Mouse (Mus musculus) left cerebral cortex, postnatal 36 days (tissue): Measurements from ENCODE around the gene Khdc3. TPM values are rescaled to one million over a fixed set of nuclear protein-coding genes. Genes with fewer than 3 reads are reported as not detected.
"Not testable (repeated sequence)": the region's sequence is repeated elsewhere in the genome, so short reads cannot be mapped to it uniquely, and the experiment has no call there.

ENCODE experiments used
- DNase-seq, 2 experiments: peaks; one replicate each; pipeline ENCODE4 v3.0.0; 2021 to 2022; ENCODE audit warnings: low spot score in 2 of 2, mixed read lengths in 1 of 2
- intact Hi-C: fragments of 180-260 bp; cut with DNase I; formaldehyde crosslinking; loops from one replicate; pipeline ENCODE4 v1.15.1; 2025
- total RNA-seq, 2 experiments: library from RNA; stranded (reverse); gene quantifications; 2 replicates each; pipeline ENCODE4 v1.2.3; 2021

Khdc3 gene
- total RNA-seq, 2 experiments from 2014 or later: 0.96 to 3.2 TPM

- DNase-seq: no peak
- intact Hi-C loops: loop anchor here (5.0 kb wide), 1 partner anchor 127 kb away; no protein-coding TSS in a partner anchor
These were observed 7.1 kb upstream of the Khdc3 start for GRCm38 (mm10) chr9:73094580-73094979.

GRCm38 (mm10) chr9:73097898-73098297 lies 3.7 kb upstream of the Khdc3 start:
- DNase-seq: no peak
- intact Hi-C loops: no loop called here

GRCm38 (mm10) chr9:73102181-73102580 lies 545 bp downstream of the Khdc3 start, which contains the start of gene Gm20509:
TSS of gene Gm20509 (plus strand) at chr9:73102470.
- DNase-seq: no peak
- intact Hi-C loops: no loop called here

GRCm38 (mm10) chr9:73103159-73103879 lies 1.7 kb downstream of the Khdc3 start:
- intact Hi-C loops: no loop called here
- no peak for DNase-seq

GRCm38 (mm10) chr9:73103880-73104198 lies 2.2 kb downstream of the Khdc3 start:
- intact Hi-C loops: no loop called here
- DNase-seq: no peak

GRCm38 (mm10) chr9:73105141-73105540 lies 3.5 kb downstream of the Khdc3 start:
- intact Hi-C loops: no loop called here

GRCm38 (mm10) chr9:73105771-73106170 lies 4.1 kb downstream of the Khdc3 start:
- no peak for DNase-seq
- intact Hi-C loops: no loop called here

More at GRCm38 (mm10) chr9:73105141-73105540, 3.5 kb downstream of the Khdc3 start:
- no peak for DNase-seq

- peak; percentile 91 to 92 for DNase-seq
- intact Hi-C loops: loop anchor here (5.0 kb wide), 1 partner anchor 71 kb away; the partner anchor contains the start of genes Pigb and Rab27a
These were observed 11.6 kb downstream of the Khdc3 start, which contains the start of gene Rsl24d1 for GRCm38 (mm10) chr9:73112919-73113906. TSS of gene Rsl24d1 (plus strand) at chr9:73113426.

- intact Hi-C loops, DNase-seq: not testable (repeated sequence)
These were observed 15.1 kb downstream of the Khdc3 start for GRCm38 (mm10) chr9:73116704-73117103.

- no peak for DNase-seq
- intact Hi-C loops: no loop called here
These were observed 16.4 kb downstream of the Khdc3 start for GRCm38 (mm10) chr9:73118012-73118411.

- DNase-seq: no peak
- intact Hi-C loops: no loop called here
These were observed 20.1 kb downstream of the Khdc3 start for GRCm38 (mm10) chr9:73121735-73122134.

- DNase-seq: no peak
- intact Hi-C loops: no loop called here
These were observed 23.5 kb downstream of the Khdc3 start for GRCm38 (mm10) chr9:73125043-73125570.

- intact Hi-C loops: no loop called here
- no peak for DNase-seq
These were observed 25.8 kb downstream of the Khdc3 start for GRCm38 (mm10) chr9:73127457-73127856.

- intact Hi-C loops: no loop called here
- DNase-seq: no peak
These were observed 28.2 kb downstream of the Khdc3 start for GRCm38 (mm10) chr9:73129875-73130274.

- intact Hi-C loops: no loop called here
- no peak for DNase-seq
These were observed 28.9 kb downstream of the Khdc3 start for GRCm38 (mm10) chr9:73130529-73130928.

GRCm38 (mm10) chr9:73137341-73137886 lies 35.8 kb downstream of the Khdc3 start:
- no peak for DNase-seq
- intact Hi-C loops: no loop called here
